Mouse (Mus musculus) frontal cortex, postnatal 25 days (tissue): ENCODE results near the gene Cage1.

ENCODE experiments used
- DNase-seq, 2 experiments: peaks; one replicate each; pipeline ENCODE4 v3.0.0; 2022; ENCODE audit warnings: low spot score in 2 of 2

Cage1 gene

DNA sequence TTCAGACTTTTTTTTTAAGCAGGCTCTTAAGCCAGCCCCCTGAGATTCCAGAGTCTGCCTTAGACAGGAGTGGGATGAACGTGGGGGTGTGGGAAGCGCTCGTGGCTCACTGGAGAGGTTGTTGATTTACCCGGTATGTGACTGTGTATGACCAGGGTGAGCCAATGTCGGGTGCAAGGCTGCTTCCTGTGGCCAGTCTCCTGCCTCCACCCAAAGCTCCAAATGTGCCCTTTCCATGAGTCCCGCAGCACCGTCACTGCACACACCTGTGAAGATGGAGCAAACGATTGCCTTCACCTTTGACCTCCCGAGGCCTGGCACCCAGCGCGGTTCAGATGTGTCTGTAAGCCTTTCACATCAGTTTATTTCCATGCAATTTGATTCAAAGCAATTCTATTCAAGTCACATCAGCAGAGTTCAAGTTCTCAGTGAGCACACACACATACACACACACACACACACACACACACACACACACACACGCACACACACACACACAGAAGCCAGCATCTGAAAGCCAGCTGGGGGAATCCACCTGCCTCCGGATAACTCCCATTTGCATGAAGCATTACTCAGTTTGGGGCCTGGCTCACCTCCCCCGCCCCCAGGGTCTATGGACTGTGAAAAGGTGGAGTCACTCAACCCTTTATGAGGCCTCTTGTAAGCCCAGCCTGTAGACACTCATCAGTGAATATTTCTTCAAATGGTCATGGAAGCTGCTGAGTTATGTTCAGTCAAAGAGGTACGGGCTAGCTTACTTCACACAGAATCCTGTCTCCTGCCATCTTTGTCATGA lies 70.4 kb downstream of the Cage1 start:
- DNase-seq = no peak

DNA sequence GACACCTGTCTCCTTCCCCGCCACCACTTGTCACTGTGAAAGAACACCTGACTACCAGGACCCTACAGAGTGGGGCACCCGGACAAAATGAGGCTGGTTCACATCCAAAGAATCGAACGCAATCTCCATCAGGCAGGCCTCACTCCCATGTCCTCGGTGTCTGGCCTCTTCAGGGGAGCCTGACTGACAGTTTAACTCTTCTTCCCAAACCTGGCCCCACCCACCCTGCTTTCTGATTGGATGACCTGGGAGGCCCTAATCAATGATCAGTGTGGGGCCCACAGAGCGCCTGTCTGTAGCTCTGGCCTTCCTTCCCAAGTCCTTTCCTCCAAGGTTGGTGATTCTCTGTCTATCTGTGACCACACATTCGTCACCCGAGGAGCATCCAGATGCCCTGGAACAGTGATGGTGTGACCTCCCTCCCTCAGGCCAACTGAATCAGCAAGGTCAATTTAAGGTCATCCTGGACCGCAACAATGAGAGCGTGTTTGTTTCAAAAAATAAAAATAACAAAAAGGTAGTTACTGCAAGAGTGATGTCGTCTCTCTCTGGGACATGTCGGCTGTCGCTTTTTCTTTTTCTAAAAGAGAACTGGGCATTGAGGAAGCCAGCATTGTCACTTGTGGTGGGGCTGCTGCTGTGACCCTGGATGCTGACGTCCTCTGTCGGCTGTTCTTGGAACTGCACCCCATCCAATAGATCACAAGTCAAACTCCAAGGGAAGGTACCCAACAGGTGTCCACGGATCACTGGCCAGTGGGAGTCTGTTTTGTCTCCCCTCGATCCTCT lies 71.5 kb downstream of the Cage1 start:
- no peak for DNase-seq

- no peak for DNase-seq
These were observed 72.5 kb downstream of the Cage1 start for GRCm38 (mm10) chr13:37964128-37965087.

- DNase-seq = peak; percentile 42 to 62
These were observed 73.4 kb downstream of the Cage1 start for GRCm38 (mm10) chr13:37963354-37964007.

DNA sequence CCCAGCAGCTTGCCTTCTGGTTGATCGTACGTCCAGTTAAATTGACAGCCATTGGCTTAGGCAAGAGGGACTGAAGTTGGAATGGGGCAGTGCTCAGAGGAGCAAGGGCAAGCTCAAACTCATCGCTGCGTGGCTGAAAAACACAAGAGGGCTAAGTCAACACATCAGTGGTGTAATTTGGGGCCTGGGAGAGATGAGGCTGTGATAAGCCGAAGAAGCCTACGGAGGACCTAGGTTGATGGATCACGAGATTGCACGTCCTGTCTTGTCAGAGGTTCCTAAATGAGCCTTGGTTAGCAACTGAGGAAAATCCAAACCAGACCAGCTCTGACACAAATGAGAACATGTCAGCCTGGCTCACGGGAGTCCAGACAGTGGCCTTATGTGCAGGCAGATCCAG lies 74.3 kb downstream of the Cage1 start:
- no peak for DNase-seq

DNA sequence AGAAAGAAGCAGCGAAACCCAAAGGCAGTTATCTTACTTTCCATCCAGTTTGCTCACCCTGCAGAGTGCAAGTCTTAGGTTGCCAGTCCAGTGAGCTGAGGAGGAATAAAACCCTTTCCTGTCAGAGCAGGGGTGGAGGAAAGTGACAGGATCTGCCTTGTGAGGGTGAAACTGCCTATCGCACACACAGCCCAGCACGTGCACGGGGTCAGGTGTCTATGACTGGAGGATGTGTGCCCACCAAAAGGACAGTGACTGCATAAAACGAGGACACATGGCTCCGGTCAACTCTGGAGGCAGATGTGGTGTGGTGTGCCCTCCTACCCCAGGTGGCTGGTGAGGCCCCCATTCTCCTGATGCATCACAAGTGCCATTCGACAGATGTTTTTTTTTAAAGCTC lies 76.9 kb downstream of the Cage1 start:
- no peak for DNase-seq

DNA sequence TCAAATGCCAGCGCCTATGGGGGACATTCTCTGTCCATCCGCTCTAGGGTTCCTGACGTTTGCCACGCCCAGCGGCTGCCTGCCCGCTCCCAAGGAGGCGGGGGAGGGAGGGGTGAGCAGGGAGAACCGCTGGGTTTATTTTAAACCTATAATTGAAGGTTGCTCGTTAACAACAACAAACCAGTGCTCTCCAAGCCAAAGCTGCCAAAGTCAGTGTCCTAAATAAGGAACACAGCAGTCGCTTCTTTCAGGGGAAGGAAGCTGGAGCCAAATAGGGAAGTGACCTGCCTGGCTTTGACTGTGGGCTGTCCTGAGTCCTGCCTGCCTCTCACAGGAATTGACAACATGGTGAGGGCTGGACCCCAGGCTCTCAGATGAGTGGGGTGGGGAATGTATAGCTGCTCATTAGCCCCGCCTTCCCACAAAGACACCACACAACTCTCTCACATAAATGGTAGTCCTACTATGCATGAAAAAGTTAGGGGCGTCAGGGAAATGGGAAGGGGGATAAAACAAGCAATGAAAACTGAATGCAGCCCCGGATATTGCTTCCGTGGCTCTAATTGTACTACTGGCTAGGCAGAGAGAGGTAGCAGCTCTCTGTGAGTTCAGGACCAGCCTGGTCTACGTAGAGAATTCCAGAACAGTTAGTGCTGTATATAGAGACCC lies 77.5 kb downstream of the Cage1 start:
- DNase-seq = no peak

DNA sequence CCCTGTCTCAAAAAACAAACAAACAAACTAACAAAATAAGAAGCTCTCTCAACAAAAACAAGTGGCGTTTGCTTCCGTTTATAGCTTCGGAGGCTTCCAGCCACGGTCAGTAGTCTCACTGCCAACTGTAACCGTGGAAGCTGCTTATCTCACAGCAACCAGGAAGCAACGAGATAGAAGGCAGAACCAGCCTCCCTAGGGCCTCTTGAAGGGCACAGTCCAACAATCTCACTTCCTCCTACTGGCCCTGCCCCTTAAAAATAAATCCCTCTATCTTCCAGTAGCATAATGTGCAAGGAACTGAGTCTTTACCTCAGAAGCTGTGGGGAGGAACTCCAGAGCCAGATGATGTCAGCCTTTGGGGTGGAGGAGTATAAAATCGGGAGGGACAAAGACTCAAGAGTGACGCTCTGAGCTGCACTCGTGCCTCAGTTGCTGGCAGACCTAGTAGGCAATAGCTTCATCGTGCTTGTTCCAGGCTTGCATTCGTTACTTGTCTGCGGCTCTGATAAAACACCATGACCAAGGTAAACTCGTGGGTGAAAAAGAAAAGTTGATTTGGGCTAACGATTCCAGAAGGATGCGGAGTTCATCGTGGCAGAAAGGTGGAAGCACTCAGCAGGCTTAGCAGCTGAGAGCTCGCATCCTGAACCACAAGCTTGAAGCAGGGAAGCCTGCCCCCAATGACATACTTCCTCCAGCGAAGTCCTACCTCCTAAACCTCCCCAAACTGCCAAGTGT lies 78.2 kb downstream of the Cage1 start:
- no peak for DNase-seq
